Mouse (Mus musculus) liver, embryonic 14.5 days (tissue): ENCODE measurements around the gene Ccne1.

ENCODE experiments used
- CTCF ChIP-seq: IDR thresholded peaks from 2 replicates; pipeline ENCODE4 v1.5.1; 2016; ENCODE audit warnings: antibody characterized with exemption, low read depth, control low read depth
- EP300 ChIP-seq: IDR thresholded peaks from 2 replicates; pipeline ENCODE4 v1.6.1; 2016; ENCODE audit warnings: antibody characterized with exemption, low read depth

GRCm38 (mm10) chr7:38152571-38152970 lies 45.2 kb upstream of the Ccne1 start:
- no peak for TF ChIP-seq EP300
- TF ChIP-seq CTCF = no peak
